Mouse (Mus musculus): ENCODE measurements at regions not wholly inside any gene's neighbourhood (a gene's known extent, or its start where the extent isn't known, plus 50 kb on each side); places are given as distances from the start of the nearest gene placed in this dataset.
"Not testable (repeated sequence)": the region's sequence is repeated elsewhere in the genome, so short reads cannot be mapped to it uniquely, and the experiment has no call there.

GRCm38 (mm10) chr7:36224416-36224815, 421.6 kb upstream of the Zfp507 start:
- no peak for DNase-seq (ENCODE audit: low spot score)

GRCm38 (mm10) chr7:36218386-36218785, 415.6 kb upstream of the Zfp507 start:
- DNase-seq (ENCODE audit: low spot score) = no peak

GRCm38 (mm10) chr7:36210034-36210433, 407.2 kb upstream of the Zfp507 start:
- no peak for DNase-seq (ENCODE audit: low spot score)

- no peak for DNase-seq (ENCODE audit: low spot score)
Measured at GRCm38 (mm10) chr7:36207525-36208260, 404.9 kb upstream of the Zfp507 start.

- DNase-seq (ENCODE audit: low spot score) = peak; percentile 28
Measured at GRCm38 (mm10) chr7:36198091-36198700, 395.4 kb upstream of the Zfp507 start.

GRCm38 (mm10) chr7:36196154-36196720, 393.4 kb upstream of the Zfp507 start:
- DNase-seq (ENCODE audit: low spot score) = no peak

- DNase-seq (ENCODE audit: low spot score) = no peak
Measured at GRCm38 (mm10) chr7:36192645-36193044, 389.8 kb upstream of the Zfp507 start.

- DNase-seq (ENCODE audit: low spot score) = no peak
Measured at GRCm38 (mm10) chr7:36177947-36178346, 375.1 kb upstream of the Zfp507 start.

GRCm38 (mm10) chr7:36175296-36175695, 372.5 kb upstream of the Zfp507 start:
- no peak for DNase-seq (ENCODE audit: low spot score)

GRCm38 (mm10) chr7:36172511-36172910, 369.7 kb upstream of the Zfp507 start:
- not testable (repeated sequence) for DNase-seq (ENCODE audit: low spot score)

- DNase-seq (ENCODE audit: low spot score) = no peak
Measured at GRCm38 (mm10) chr7:36157270-36157945, 354.6 kb upstream of the Zfp507 start.

GRCm38 (mm10) chr7:36156595-36156994, 353.8 kb upstream of the Zfp507 start:
- no peak for DNase-seq (ENCODE audit: low spot score)

GRCm38 (mm10) chr7:36155576-36155975, 352.8 kb upstream of the Zfp507 start:
- no peak for DNase-seq (ENCODE audit: low spot score)

GRCm38 (mm10) chr7:36155159-36155558, 352.4 kb upstream of the Zfp507 start:
- DNase-seq (ENCODE audit: low spot score) = no peak

- DNase-seq (ENCODE audit: low spot score) = no peak
Measured at GRCm38 (mm10) chr7:36150871-36151560, 348.2 kb upstream of the Zfp507 start.

GRCm38 (mm10) chr7:36136571-36136970, 333.8 kb upstream of the Zfp507 start:
- DNase-seq (ENCODE audit: low spot score) = no peak

GRCm38 (mm10) chr7:36134557-36134956, 331.8 kb upstream of the Zfp507 start:
- no peak for DNase-seq (ENCODE audit: low spot score)

GRCm38 (mm10) chr7:36133658-36134143, 330.9 kb upstream of the Zfp507 start:
- DNase-seq (ENCODE audit: low spot score) = no peak

- no peak for DNase-seq (ENCODE audit: low spot score)
Measured at GRCm38 (mm10) chr7:36133026-36133425, 330.2 kb upstream of the Zfp507 start.

GRCm38 (mm10) chr7:36132569-36132968, 329.8 kb upstream of the Zfp507 start:
- DNase-seq (ENCODE audit: low spot score) = no peak

- no peak for DNase-seq (ENCODE audit: low spot score)
Measured at GRCm38 (mm10) chr7:36097054-36097453, 294.3 kb upstream of the Zfp507 start.

Measured in testis, postnatal 10 days (tissue).